Mouse (Mus musculus) intestine, embryonic 15.5 days (tissue): ENCODE results near the gene Rasgef1c. TPM values are rescaled to one million over a fixed set of nuclear protein-coding genes. Genes with fewer than 3 reads are reported as not detected.
A peak's percentile ranks its signal among the peaks of the same experiment; 100 is the strongest.

Experiments
- ATAC-seq: fragments of 200-750 bp; cut with Nextera tagmentation; 2 replicates; pipeline ENCODE4 v1.8.0; 2017; ENCODE audit warnings: moderate TSS enrichment, moderate library complexity
- H3K27ac ChIP-seq: fragments of 300-500 bp; sonication (generic); 2 replicates; pipeline ENCODE4 v1.5.1; 2015; ENCODE audit warnings: mild to moderate bottlenecking, inconsistent platforms
- H3K27me3 ChIP-seq: fragments of 300-500 bp; sonication (generic); replicated peaks from 2 replicates; pipeline ENCODE4 v1.6.1; 2015; ENCODE audit warnings: inconsistent platforms
- H3K36me3 ChIP-seq: fragments of 300-500 bp; sonication (generic); 2 replicates; pipeline ENCODE4 v1.6.1; 2015; ENCODE audit warnings: inconsistent platforms
- H3K4me1 ChIP-seq: fragments of 300-500 bp; sonication (generic); replicated peaks from 2 replicates; pipeline ENCODE4 v1.6.1; 2015; ENCODE audit warnings: inconsistent platforms
- H3K4me2 ChIP-seq: fragments of 300-500 bp; sonication (generic); replicated peaks from 2 replicates; pipeline ENCODE4 v1.6.1; 2015; ENCODE audit warnings: mild to moderate bottlenecking, inconsistent platforms
- H3K4me3 ChIP-seq: fragments of 300-500 bp; sonication (generic); replicated peaks from 2 replicates; pipeline ENCODE4 v1.5.1; 2015; ENCODE audit warnings: inconsistent platforms
- H3K9ac ChIP-seq: fragments of 300-500 bp; sonication (generic); 2 replicates; pipeline ENCODE4 v1.6.1; 2015; ENCODE audit warnings: inconsistent platforms
- H3K9me3 ChIP-seq: fragments of 300-500 bp; sonication (generic); 2 replicates; pipeline ENCODE4 v1.6.1; 2016; ENCODE audit warnings: inconsistent platforms
- WGBS: fragments of 180-500 bp; shearing (Covaris S2); methylation state at CpG from one replicate; pipeline ENCODE4 v1.1.7; 2015; 5-methylcytosine and 5-hydroxymethylcytosine counted together
- polyA plus RNA-seq: library from polyadenylated mRNA; unstranded; fragments of >200 nt; fragmentation: Nextera tagmentation; extraction: Ambion mirVana; gene quantifications from 2 replicates; pipeline ENCODE4 v1.2.1, GENCODE M21; 2015

Gene Rasgef1c
- polyA plus RNA-seq, 1 experiment from 2014 or later = 0.36 TPM

DNA sequence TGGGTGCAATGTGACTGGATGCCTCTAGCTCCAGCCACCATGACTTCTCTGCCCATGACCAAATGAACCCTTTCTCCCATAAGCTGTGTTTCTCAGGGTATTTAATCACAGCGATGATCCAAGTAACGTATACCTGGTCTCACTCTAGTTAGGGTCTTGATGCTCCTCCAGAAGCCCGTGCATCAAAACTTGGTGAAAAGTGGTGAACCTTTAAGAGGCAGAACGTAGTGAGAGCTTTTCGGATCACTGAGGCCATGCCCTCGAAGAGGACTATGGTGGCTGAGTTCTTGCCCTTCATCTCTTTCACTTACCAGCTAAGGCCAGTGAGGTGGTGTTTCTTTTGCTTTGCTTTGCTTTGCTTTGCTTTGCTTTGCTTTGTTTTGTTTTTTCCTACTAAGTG, 52.0 kb downstream of the Rasgef1c start:
- H3K4me3 ChIP-seq = no peak overlapping the region
- WGBS = 91% methylated on average over 6 of the region's 6 CpGs
- no peak overlapping the region for H3K9ac ChIP-seq
- H3K36me3 ChIP-seq = no peaks in the 10 kb centered on the region
- H3K27me3 ChIP-seq = no peaks in the 10 kb centered on the region
- H3K27ac ChIP-seq = no peak overlapping the region
- H3K4me1 ChIP-seq = no peaks in the 10 kb centered on the region
- ATAC-seq = no peak
- H3K4me2 ChIP-seq = no peak overlapping the region
- no peaks in the 10 kb centered on the region for H3K9me3 ChIP-seq

GRCm38 (mm10) chr11:49955577-49956261, 54.1 kb downstream of the Rasgef1c start:
- H3K9ac ChIP-seq = no peak overlapping the region
- no peak overlapping the region for H3K4me3 ChIP-seq
- H3K27me3 ChIP-seq = no peaks in the 10 kb centered on the region
- H3K4me1 ChIP-seq = no peaks in the 10 kb centered on the region
- 21% methylated on average over 8 of the region's 8 CpGs for WGBS
- peak; percentile 55 for ATAC-seq
- no peak overlapping the region for H3K27ac ChIP-seq
- H3K9me3 ChIP-seq = no peaks in the 10 kb centered on the region
- H3K36me3 ChIP-seq = no peaks in the 10 kb centered on the region
- no peak overlapping the region for H3K4me2 ChIP-seq

DNA sequence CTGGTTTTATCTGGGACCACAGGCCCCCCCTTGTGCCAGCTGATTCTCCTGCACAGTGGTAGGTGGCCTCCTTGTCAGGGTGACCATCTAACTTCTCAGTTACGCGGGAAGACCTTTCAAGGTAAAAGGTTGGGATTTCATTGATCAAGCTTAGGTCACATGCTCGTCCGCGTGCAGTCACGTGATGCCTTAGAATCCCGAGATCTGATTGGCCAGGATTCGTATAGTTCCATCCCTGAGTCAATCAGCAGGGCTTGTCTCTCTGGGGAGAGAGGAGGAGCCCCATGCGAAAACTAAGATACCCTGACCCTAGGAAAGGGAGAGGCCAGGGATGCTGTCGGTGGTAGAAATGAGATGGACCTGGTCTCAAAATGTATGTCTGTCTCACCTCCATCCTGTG, 56.4 kb downstream of the Rasgef1c start:
- ATAC-seq = no peak
- no peaks in the 10 kb centered on the region for H3K4me1 ChIP-seq

GRCm38 (mm10) chr11:49961098-49961740, 59.6 kb downstream of the Rasgef1c start:
- no peak overlapping the region for H3K4me2 ChIP-seq
- 35% methylated on average over 10 of the region's 10 CpGs for WGBS
- no peak overlapping the region for H3K9ac ChIP-seq
- H3K4me3 ChIP-seq = no peak overlapping the region
- H3K27me3 ChIP-seq = 0 out of 2 replicates have a peak, but pooled peaks cover 2% of the 10 kb centered on the region
- no peak overlapping the region for H3K27ac ChIP-seq
- H3K36me3 ChIP-seq = no peaks in the 10 kb centered on the region
- H3K9me3 ChIP-seq = no peaks in the 10 kb centered on the region
- ATAC-seq = 0 out of 2 replicates have a peak, but pooled peaks have one; percentile 49
- H3K4me1 ChIP-seq = no peaks in the 10 kb centered on the region

More for the DNA sequence above, 56.4 kb downstream of the Rasgef1c start:
- no peak overlapping the region for H3K4me2 ChIP-seq
- 81% methylated on average over 10 of the region's 10 CpGs for WGBS
- H3K27ac ChIP-seq = no peak overlapping the region
- H3K4me3 ChIP-seq = no peak overlapping the region
- no peaks in the 10 kb centered on the region for H3K9me3 ChIP-seq
- no peak overlapping the region for H3K9ac ChIP-seq
- no peaks in the 10 kb centered on the region for H3K36me3 ChIP-seq
- H3K27me3 ChIP-seq = 0 out of 2 replicates have a peak, but pooled peaks cover 2% of the 10 kb centered on the region

DNA sequence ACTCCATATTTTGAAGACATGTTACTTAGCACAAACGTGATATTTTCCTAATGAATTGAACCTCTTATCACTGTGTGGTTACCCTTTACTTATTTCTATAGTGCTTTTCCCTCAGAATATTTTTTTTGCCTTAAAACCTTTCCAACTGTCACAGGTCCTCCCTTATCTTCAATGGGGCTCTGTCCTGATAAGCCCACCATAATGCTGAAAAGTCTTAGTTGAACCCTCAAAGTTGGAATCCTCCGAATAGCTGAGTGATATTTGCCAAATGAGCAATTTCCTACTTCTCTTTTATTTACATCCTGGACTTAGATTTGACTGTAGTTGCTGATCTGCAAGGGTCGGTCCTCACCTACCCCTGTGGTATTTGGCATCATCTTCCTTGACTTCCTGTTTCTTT, 63.7 kb downstream of the Rasgef1c start:
- Histone ChIP-seq H3K4me3 (no peak overlapping the region), H3K9ac (no peak overlapping the region), H3K27ac (no peak overlapping the region), H3K36me3 (no peaks in the 10 kb centered on the region), H3K4me2 (no peak overlapping the region), H3K9me3 (no peaks in the 10 kb centered on the region), H3K4me1 (no peaks in the 10 kb centered on the region), H3K27me3 (0 out of 2 replicates have a peak, but pooled peaks cover 2% of the 10 kb centered on the region)
- ATAC-seq = no peak
- WGBS = 59% methylated on average over 3 of the region's 3 CpGs

DNA sequence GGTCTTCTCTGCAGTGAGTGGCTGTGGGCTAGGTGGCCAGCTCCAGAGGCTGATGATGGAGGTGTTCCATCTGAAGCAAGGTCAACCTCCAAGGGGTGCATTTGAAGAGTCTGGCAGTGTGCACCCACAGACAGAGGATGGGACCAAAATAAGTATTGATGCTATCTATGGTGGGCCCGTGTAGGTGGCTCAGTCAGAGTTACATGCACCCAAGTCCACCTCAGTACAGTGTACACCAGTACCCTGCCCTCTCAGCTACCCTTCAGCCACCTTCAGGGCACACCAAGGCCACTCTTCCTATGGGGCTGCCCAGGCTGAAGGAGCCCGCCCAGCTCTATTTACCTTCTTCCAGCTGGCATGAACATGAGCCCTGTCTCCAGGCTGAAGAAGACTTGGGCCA, 68.1 kb downstream of the Rasgef1c start:
- no peaks in the 10 kb centered on the region for H3K9me3 ChIP-seq
- H3K9ac ChIP-seq = no peak overlapping the region
- no peaks in the 10 kb centered on the region for H3K27me3 ChIP-seq
- WGBS = 90% methylated on average over 2 of the region's 2 CpGs
- H3K36me3 ChIP-seq = no peaks in the 10 kb centered on the region
- no peak for ATAC-seq
- no peak overlapping the region for H3K4me3 ChIP-seq
- no peaks in the 10 kb centered on the region for H3K4me1 ChIP-seq
- H3K4me2 ChIP-seq = no peak overlapping the region
- no peak overlapping the region for H3K27ac ChIP-seq

DNA sequence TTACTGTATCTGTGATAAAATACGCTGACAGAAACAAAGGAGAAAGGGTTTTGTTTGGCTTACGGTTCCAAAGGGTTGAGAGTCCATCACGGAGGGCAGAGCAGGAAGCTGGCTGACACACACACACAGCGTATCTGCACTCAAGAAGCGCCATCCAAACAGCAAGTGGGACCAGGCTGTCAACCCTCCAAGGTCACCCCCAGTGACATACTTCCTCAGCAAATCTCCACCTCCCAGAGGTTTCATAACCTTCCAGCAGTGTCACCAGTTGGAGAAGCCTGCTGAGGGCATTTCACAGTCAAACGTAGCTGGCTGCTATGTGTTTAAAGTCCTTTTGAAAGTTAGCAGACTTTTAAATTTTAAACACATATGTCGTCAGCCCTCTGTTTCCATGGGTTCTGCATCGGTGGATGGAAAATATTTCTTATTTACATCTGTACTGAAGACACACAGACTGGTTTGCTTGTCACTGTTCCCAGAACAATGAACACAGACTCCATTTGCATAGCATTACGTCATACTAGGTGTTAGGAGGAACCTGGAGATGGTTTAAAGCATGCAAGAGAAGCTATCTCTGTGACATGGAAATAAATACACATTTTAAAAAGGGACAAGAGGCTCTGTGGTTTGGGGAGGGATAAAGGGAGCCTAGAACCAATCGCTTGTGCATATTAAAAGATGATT, 72.2 kb downstream of the Rasgef1c start:
- no peak for ATAC-seq
- H3K9me3 ChIP-seq = no peaks in the 10 kb centered on the region
- 79% methylated on average over 10 of the region's 10 CpGs for WGBS
- no peak overlapping the region for H3K27ac ChIP-seq
- H3K36me3 ChIP-seq = no peaks in the 10 kb centered on the region
- H3K4me2 ChIP-seq = no peak overlapping the region
- no peaks in the 10 kb centered on the region for H3K4me1 ChIP-seq
- H3K27me3 ChIP-seq = no peaks in the 10 kb centered on the region
- no peak overlapping the region for H3K9ac ChIP-seq
- no peak overlapping the region for H3K4me3 ChIP-seq

- no peak overlapping the region for H3K9ac ChIP-seq
- H3K4me3 ChIP-seq = no peak overlapping the region
- no peak overlapping the region for H3K4me2 ChIP-seq
- no peak for ATAC-seq
- 61% methylated on average over 1 of the region's 1 CpGs for WGBS
- H3K27me3 ChIP-seq = no peaks in the 10 kb centered on the region
- H3K4me1 ChIP-seq = no peaks in the 10 kb centered on the region
- H3K36me3 ChIP-seq = no peaks in the 10 kb centered on the region
- H3K9me3 ChIP-seq = no peaks in the 10 kb centered on the region
- no peak overlapping the region for H3K27ac ChIP-seq
Observed at GRCm38 (mm10) chr11:49974675-49975074, 73.0 kb downstream of the Rasgef1c start.

GRCm38 (mm10) chr11:49977963-49978568, 76.4 kb downstream of the Rasgef1c start:
- H3K36me3 ChIP-seq = no peaks in the 10 kb centered on the region
- no peaks in the 10 kb centered on the region for H3K4me1 ChIP-seq
- no peak for ATAC-seq
- no peak overlapping the region for H3K4me2 ChIP-seq
- H3K27ac ChIP-seq = no peak overlapping the region
- no peak overlapping the region for H3K9ac ChIP-seq
- H3K4me3 ChIP-seq = no peak overlapping the region
- H3K27me3 ChIP-seq = no peaks in the 10 kb centered on the region
- no peaks in the 10 kb centered on the region for H3K9me3 ChIP-seq
- 83% methylated on average over 10 of the region's 10 CpGs for WGBS

GRCm38 (mm10) chr11:49978935-49979334, 77.3 kb downstream of the Rasgef1c start:
- Histone ChIP-seq H3K4me3 (no peak overlapping the region), H3K4me2 (no peak overlapping the region), H3K4me1 (no peaks in the 10 kb centered on the region), H3K9ac (no peak overlapping the region), H3K27me3 (no peaks in the 10 kb centered on the region), H3K27ac (no peak overlapping the region), H3K36me3 (no peaks in the 10 kb centered on the region), H3K9me3 (no peaks in the 10 kb centered on the region)
- 91% methylated on average over 8 of the region's 8 CpGs for WGBS
- no peak for ATAC-seq

DNA sequence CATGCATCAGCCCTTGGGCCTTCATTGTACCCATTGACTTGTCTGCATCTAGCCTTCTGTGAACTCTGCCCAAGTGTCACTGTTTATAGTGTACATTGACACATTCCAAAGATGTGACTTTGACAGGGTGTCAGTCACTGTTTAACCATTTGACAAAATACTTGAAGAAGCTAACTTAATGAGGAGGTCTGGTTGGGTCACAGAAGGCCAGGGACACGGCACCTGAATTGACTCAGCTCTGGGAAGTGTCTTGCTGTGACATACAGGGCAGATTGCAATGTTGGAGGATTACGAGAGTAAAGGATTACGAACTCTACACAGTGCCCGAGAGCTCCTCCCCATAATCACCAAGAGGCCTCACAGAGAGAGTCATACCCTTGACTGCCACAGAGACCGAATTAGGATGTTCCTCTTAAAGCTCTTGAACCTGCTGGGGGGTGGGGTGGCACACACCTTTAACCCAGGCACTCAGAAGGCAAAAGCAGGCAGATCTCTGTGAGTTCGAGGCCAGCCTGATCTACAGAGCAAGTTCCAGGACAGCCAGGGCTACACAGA, 79.1 kb downstream of the Rasgef1c start:
- no peaks in the 10 kb centered on the region for H3K27me3 ChIP-seq
- H3K4me3 ChIP-seq = no peak overlapping the region
- no peak overlapping the region for H3K9ac ChIP-seq
- no peaks in the 10 kb centered on the region for H3K4me1 ChIP-seq
- WGBS = 64% methylated on average over 6 of the region's 6 CpGs
- H3K27ac ChIP-seq = no peak overlapping the region
- H3K9me3 ChIP-seq = no peaks in the 10 kb centered on the region
- ATAC-seq = no peak
- H3K4me2 ChIP-seq = no peak overlapping the region
- no peaks in the 10 kb centered on the region for H3K36me3 ChIP-seq

GRCm38 (mm10) chr11:49981321-49981963, 79.8 kb downstream of the Rasgef1c start:
- 50% methylated on average over 7 of the region's 7 CpGs for WGBS
- Histone ChIP-seq H3K27me3 (no peaks in the 10 kb centered on the region), H3K36me3 (no peaks in the 10 kb centered on the region), H3K4me3 (no peak overlapping the region), H3K4me1 (no peaks in the 10 kb centered on the region), H3K4me2 (no peak overlapping the region), H3K9me3 (no peaks in the 10 kb centered on the region), H3K27ac (no peak overlapping the region), H3K9ac (no peak overlapping the region)
- 0 out of 2 replicates have a peak, but pooled peaks have one; percentile 51 for ATAC-seq
